Mouse (Mus musculus): ENCODE data around the gene Gm17027.
"Not testable (repeated sequence)": the region's sequence is repeated elsewhere in the genome, so short reads cannot be mapped to it uniquely, and the experiment has no call there.

Gene Gm17027

DNA sequence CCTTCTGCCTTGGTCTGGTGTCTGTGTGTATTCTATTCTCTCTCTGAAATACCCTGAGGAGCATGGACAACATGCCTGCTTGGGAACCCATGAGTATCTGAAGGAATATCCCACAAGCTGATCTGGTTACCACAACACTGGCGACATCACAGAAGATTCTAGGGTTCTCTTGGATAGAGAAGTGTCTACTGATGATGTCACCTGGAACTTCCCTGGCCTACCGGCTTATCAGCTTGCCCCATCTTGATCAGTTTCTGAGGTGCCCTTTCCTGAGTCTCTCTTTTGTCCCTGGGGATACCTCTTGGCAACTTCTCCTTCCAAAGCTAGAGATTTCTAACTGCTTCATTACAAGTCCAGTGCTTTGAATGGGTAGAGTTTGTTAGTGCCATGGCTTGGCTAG lies at the start of gene Gm17027:
Gene Gm17027, minus strand, starts transcription at position 101 of the 400 bp plus-strand sequence.
- DNase-seq (ENCODE audit: low read depth, low spot score): not testable (repeated sequence)

DNA sequence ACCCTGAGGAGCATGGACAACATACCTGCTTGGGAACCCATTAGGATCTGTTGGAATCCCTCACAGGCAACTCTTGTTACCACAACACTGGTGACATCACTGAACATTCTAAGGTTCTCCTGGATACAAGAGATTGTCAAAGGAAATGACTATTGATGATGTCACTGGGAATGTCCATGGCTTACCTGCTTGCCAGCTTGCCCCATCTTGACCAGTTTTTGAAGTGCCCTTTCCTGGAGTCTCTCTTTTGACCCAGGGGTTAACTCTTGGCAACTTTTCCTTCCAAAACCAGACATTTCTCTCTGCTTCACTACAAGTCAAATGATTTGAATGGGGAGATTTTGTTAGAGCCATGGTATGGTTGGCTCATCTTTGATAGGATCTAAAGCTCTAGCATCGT lies 28.3 kb upstream of the Gm17027 start, which contains the start of gene Gm3573:
Gene Gm3573, minus strand, starts transcription at position 101 of the 400 bp plus-strand sequence.
- not testable (repeated sequence) for DNase-seq (ENCODE audit: low read depth, low spot score)

DNA sequence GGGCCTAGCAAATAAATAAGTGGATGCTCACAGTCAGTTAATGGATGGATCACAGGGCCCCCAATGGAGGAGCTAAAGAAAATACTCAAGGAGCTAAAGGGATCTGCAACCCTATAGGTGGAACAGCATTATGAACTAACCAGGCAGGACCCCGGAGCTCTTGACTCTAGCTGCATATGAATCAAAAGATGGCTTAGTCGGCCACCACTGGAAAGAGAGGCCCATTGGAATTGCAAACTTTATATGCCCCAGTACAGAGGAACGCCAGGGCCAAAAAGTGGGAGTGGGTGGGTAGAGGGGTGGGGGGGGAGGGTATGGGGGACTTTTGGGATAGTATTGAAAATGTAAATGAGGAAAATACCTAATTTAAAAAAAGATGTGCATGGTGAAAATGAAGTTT lies 21.5 kb upstream of the Gm17027 start:
- not testable (repeated sequence) for DNase-seq (ENCODE audit: low read depth, low spot score)

DNA sequence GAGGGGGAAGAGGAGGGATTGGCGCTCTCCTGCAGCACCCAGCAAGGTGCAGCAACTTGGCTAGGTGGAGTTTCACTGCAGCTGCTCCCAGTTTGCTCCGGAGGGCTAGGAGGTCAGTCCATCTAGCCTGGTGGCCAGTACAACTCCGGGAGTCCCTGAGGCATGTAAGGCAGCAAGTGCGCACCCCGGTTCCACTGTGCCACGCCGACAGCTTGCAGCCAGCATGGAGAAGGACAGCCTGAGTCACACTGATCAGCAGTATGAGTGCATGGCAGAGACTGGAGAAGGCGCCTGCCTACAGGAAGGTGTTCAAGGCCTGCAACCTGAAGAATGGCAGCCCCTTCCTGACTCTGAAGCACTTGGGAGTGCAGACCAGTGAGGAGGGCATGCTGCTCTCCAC lies 27.9 kb downstream of the Gm17027 start:
- not testable (repeated sequence) for DNase-seq (ENCODE audit: low read depth, low spot score)

DNA sequence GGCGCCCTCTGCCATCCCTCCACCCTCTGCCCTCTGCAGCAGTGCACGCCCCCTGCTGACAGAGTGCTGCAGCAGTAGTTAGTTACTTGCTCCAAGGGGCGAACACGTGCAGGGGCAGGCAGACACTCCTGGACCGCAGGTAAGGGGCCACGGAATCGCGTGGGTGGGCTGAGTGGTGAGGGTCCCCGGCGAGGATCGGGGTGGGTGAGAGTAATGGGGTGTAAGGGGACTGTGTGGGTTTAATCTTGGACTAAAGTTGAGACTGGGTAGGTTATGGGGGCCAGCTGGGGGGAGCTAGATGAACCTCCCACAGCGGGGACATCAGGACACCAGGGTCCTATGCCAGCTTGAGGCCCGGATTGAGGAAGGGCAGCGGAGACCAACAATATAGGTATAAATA lies 28.6 kb downstream of the Gm17027 start:
- DNase-seq (ENCODE audit: low read depth, low spot score): not testable (repeated sequence)

DNA sequence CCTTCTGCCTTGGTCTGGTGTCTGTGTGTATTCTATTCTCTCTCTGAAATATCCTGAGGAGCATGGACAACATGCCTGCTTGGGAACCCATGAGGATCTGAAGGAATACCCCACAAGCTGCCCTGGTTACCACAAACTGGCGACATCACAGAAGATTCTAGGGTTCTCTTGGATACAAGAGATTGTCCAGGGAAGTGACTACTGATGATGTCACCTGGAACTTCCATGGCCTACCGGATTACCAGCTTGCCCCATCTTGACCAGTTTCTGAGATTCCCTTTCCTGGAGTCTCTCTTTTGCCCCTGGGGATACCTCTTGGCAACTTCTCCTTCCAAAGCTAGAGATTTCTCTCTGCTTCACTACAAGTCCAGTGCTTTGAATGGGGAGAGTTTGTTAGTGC lies 45.2 kb downstream of the Gm17027 start, which contains the start of gene Gm7951:
Gene Gm7951, minus strand, starts transcription at position 101 of the 400 bp plus-strand sequence.
- DNase-seq (ENCODE audit: low read depth, low spot score): not testable (repeated sequence)

All from forelimb bud, embryonic 11.5 days (tissue).